Mouse (Mus musculus): ENCODE results near the gene Ick.

- TF ChIP-seq POLR2AphosphoS2 (IDR thresholded peaks at IDR 0.05; ENCODE audit: insufficient read length, low read depth) (no peak), E2F4 (IDR thresholded peaks at IDR 0.05; ENCODE audit: insufficient read depth) (no peak), USF1 (IDR thresholded peaks at IDR 0.05; ENCODE audit: low read depth) (no peak), TCF12 (IDR thresholded peaks at IDR 0.05; ENCODE audit: insufficient read depth, poor library complexity, severe bottlenecking) (no peak), POLR2A (IDR thresholded peaks at IDR 0.05; ENCODE audit: insufficient read length, low read depth) (no peak)
These were observed 33.7 kb upstream of the Ick start for GRCm38 (mm10) chr9:78075256-78075655.

Data from myocyte (in vitro differentiated cells).